Mouse (Mus musculus) left cerebral cortex, postnatal 10 days (tissue): Measurements from ENCODE around the gene Nfkb1. TPM values are rescaled to one million over a fixed set of nuclear protein-coding genes. Genes with fewer than 3 reads are reported as not detected.

ENCODE experiments used
- total RNA-seq, 2 experiments: library from RNA; stranded (reverse); gene quantifications; 2 replicates each; pipeline ENCODE4 v1.2.3; 2021

Gene Nfkb1
- total RNA-seq, 2 experiments from 2014 or later, result 16.9 to 18.3 TPM

Other genes starting within 250 kb of the Nfkb1 start
- gene Manba, start 205.9 kb downstream of the Nfkb1 start, total RNA-seq, result 1 to 10 TPM; 6.8 to 7.4 TPM
- 10 to 100 TPM in 1 of 2 experiments, 1 to 10 TPM in 1; 9.3 to 11.0 TPM for gene Slc39a8, start 133.7 kb upstream of the Nfkb1 start, total RNA-seq